Mouse (Mus musculus) midbrain, embryonic 13.5 days (tissue): Measurements from ENCODE around the gene Fundc2. TPM values are rescaled to one million over a fixed set of nuclear protein-coding genes. Genes with fewer than 3 reads are reported as not detected.

Experiments used
- polyA plus RNA-seq: library from polyadenylated mRNA; unstranded; fragments of >200 nt; fragmentation: Nextera tagmentation; extraction: Ambion mirVana; gene quantifications from 2 replicates; pipeline ENCODE4 v1.2.1, GENCODE M21; 2015

The Fundc2 gene
- polyA plus RNA-seq, 1 experiment from 2014 or later: 34.9 TPM

Other genes starting within 250 kb of the Fundc2 start
- gene Smim9, start 218.6 kb upstream of the Fundc2 start, polyA plus RNA-seq: not detected in 2 replicates
- gene F8, start 216 bp downstream of the Fundc2 start, polyA plus RNA-seq: 1.5 and 2.7 TPM in 2 replicates
- 20.2 and 24.0 TPM in 2 replicates for gene Cmc4, start 34.2 kb downstream of the Fundc2 start, polyA plus RNA-seq
- 8.4 and 8.5 TPM in 2 replicates for gene Mtcp1, start 34.2 kb downstream of the Fundc2 start, polyA plus RNA-seq
- gene Brcc3, start 34.2 kb downstream of the Fundc2 start, polyA plus RNA-seq: 59.6 and 60.4 TPM in 2 replicates
- gene Vbp1, start 131.9 kb downstream of the Fundc2 start, polyA plus RNA-seq: 305 and 344 TPM in 2 replicates
- gene Rab39b, start 195.8 kb downstream of the Fundc2 start, polyA plus RNA-seq: 27.4 and 27.7 TPM in 2 replicates